Mouse (Mus musculus) gastrocnemius, adult 2 months (tissue): Measurements from ENCODE around the gene Colq. TPM values are rescaled to one million over a fixed set of nuclear protein-coding genes. Genes with fewer than 3 reads are reported as not detected.

Experiments
- DNase-seq: peaks from one replicate; pipeline ENCODE4 v3.0.0; 2022
- H3K27ac ChIP-seq: fragments of 200-600 bp; 2 replicates; pipeline ENCODE4 v1.8.1; 2022; ENCODE audit warnings: mild to moderate bottlenecking
- H3K4me3 ChIP-seq: fragments of 200-600 bp; 2 replicates; pipeline ENCODE4 v1.8.1; 2022; ENCODE audit warnings: mild to moderate bottlenecking, moderate library complexity
- CTCF ChIP-seq: fragments of 200-600 bp; IDR thresholded peaks from 2 replicates; pipeline ENCODE4 v1.8.1; 2022; ENCODE audit warnings: antibody characterized with exemption, mild to moderate bottlenecking, moderate library complexity
- intact Hi-C: fragments of 180-260 bp; cut with DNase I; formaldehyde crosslinking; loops from one replicate; pipeline ENCODE4 v1.15.1; 2025
- total RNA-seq, 2 experiments: library from RNA; stranded (reverse); gene quantifications; 2 replicates each; pipeline ENCODE4 v1.2.3; 2021

Gene Colq
- total RNA-seq, 2 experiments from 2014 or later = 5.8 to 7.5 TPM

- intact Hi-C loops = no loop called here
- no peak overlapping the region for H3K4me3 ChIP-seq
- DNase-seq = no peak
- no peak for TF ChIP-seq CTCF
- no peak overlapping the region for H3K27ac ChIP-seq
Measured at GRCm38 (mm10) chr14:31601908-31602615, 10.9 kb upstream of the Colq start.

- H3K27ac ChIP-seq = no peak overlapping the region
- H3K4me3 ChIP-seq = no peak overlapping the region
- intact Hi-C loops = no loop called here
- no peak for TF ChIP-seq CTCF
- no peak for DNase-seq
Measured at GRCm38 (mm10) chr14:31597446-31597845, 6.3 kb upstream of the Colq start.

GRCm38 (mm10) chr14:31596408-31596807 lies 5.3 kb upstream of the Colq start:
- H3K4me3 ChIP-seq = no peak overlapping the region
- no peak for DNase-seq
- H3K27ac ChIP-seq = no peak overlapping the region
- intact Hi-C loops = no loop called here
- no peak for TF ChIP-seq CTCF

- no peak overlapping the region for H3K4me3 ChIP-seq
- intact Hi-C loops = no loop called here
Measured at GRCm38 (mm10) chr14:31594693-31595092, 3.5 kb upstream of the Colq start.

GRCm38 (mm10) chr14:31593036-31593435 lies 1.9 kb upstream of the Colq start:
- DNase-seq = no peak
- TF ChIP-seq CTCF = no peak
- H3K27ac ChIP-seq = no peak overlapping the region
- no peak overlapping the region for H3K4me3 ChIP-seq
- intact Hi-C loops = no loop called here

More at GRCm38 (mm10) chr14:31594693-31595092, 3.5 kb upstream of the Colq start:
- TF ChIP-seq CTCF = no peak
- DNase-seq = no peak
- no peak overlapping the region for H3K27ac ChIP-seq

GRCm38 (mm10) chr14:31586451-31586850 lies 4.7 kb downstream of the Colq start:
- intact Hi-C loops = no loop called here
- Histone ChIP-seq H3K27ac (no peak overlapping the region), H3K4me3 (no peak overlapping the region)
- TF ChIP-seq CTCF = no peak
- DNase-seq = no peak

GRCm38 (mm10) chr14:31583082-31583481 lies 8.1 kb downstream of the Colq start:
- TF ChIP-seq CTCF = no peak
- intact Hi-C loops = no loop called here
- no peak overlapping the region for H3K27ac ChIP-seq
- no peak for DNase-seq
- H3K4me3 ChIP-seq = no peak overlapping the region

GRCm38 (mm10) chr14:31577966-31578735 lies 13.0 kb downstream of the Colq start:
- no peak for DNase-seq
- intact Hi-C loops = loop anchor here (2.0 kb wide), 1 partner anchor 23 kb away; no protein-coding TSS in a partner anchor
- no peak for TF ChIP-seq CTCF
- H3K4me3 ChIP-seq = no peak overlapping the region
- H3K27ac ChIP-seq = no peak overlapping the region

GRCm38 (mm10) chr14:31576846-31577697 lies 14.1 kb downstream of the Colq start:
- intact Hi-C loops = loop anchor here (2.0 kb wide), 1 partner anchor 22 kb away; no protein-coding TSS in a partner anchor
- no peak for TF ChIP-seq CTCF
- no peak for DNase-seq
- Histone ChIP-seq H3K27ac (peak overlapping the region; percentile 68), H3K4me3 (peak overlapping the region; percentile 26)

GRCm38 (mm10) chr14:31575866-31576265 lies 15.3 kb downstream of the Colq start:
- intact Hi-C loops = loop anchor here (2.0 kb wide), 1 partner anchor 21 kb away; no protein-coding TSS in a partner anchor
- peak overlapping the region; percentile 68 for H3K27ac ChIP-seq

GRCm38 (mm10) chr14:31574903-31575665 lies 16.1 kb downstream of the Colq start:
- no peak for TF ChIP-seq CTCF
- DNase-seq = no peak
- intact Hi-C loops = no loop called here
- Histone ChIP-seq H3K27ac (peak overlapping the region; percentile 68; the same call in 1 of the 2 replicates), H3K4me3 (no peak overlapping the region)

More at GRCm38 (mm10) chr14:31575866-31576265, 15.3 kb downstream of the Colq start:
- TF ChIP-seq CTCF = no peak
- peak; percentile 66 for DNase-seq
- H3K4me3 ChIP-seq = peak overlapping the region; percentile 4
